ENCODE assay signal across 30 mouse cellular contexts in genomic region chr1:180318407-180318806, GRCm38 (mm10). TPM values are rescaled to one million over a fixed set of nuclear protein-coding genes. Genes with fewer than 3 reads are reported as not detected.
DNase-seq lines count a peak whose midpoint lies in the region; ATAC-seq and TF ChIP-seq lines count a peak whose summit lies in the region.
"Had no signal": no experiment of that assay in that cellular context is flagged by ENCODE, and none has a peak within 500 bp of the region (broad histone marks: within the 10 kb centered on the region; RNA-seq: fewer than 3 reads in every experiment).

No protein-coding gene starts in this region.

- no peak for TF ChIP-seq CTCF in thymus, adult 2 months (IDR thresholded peaks at IDR 0.05; ENCODE audit: borderline replicate concordance, control insufficient read depth, extremely low read depth, insufficient read depth, low read length, poor library complexity)
- TF ChIP-seq CTCF in bone marrow, adult 2 months (IDR thresholded peaks at IDR 0.05; ENCODE audit: control insufficient read depth, insufficient read depth, low read length), result no peak

- 11% methylated on average over 5 of the region's 5 CpGs for WGBS in thymus, adult 2 months
- WGBS in bone marrow, adult 2 months, result 29% methylated on average over 5 of the region's 5 CpGs
- WGBS in hindbrain, embryonic 14.5 days, result 85% methylated on average over 5 of the region's 5 CpGs

- peak overlapping the region; percentile 72 for H3K27ac ChIP-seq in thymus, adult 2 months (ENCODE audit: control insufficient read depth, insufficient read depth, low read length)
- peak overlapping the region; percentile 71 for H3K27ac ChIP-seq in bone marrow, adult 2 months (ENCODE audit: control insufficient read depth, insufficient read depth, low read depth, low read length, poor library complexity)
- no peak overlapping the region for H3K27ac ChIP-seq in hindbrain, embryonic 14.5 days
- H3K27ac ChIP-seq: forebrain, embryonic 13.5 days; hindbrain, embryonic 15.5 days; kidney, embryonic 15.5 days; limb, embryonic 13.5 days; neural tube, embryonic 13.5 days; stomach, postnatal 0 days had no signal

- DNase-seq in thymus, adult 2 months, result no peak
- DNase-seq in thymus, postnatal 25 days, result no peak
- DNase-seq in splenic B cell, adult 2 months (ENCODE audit: low read depth, low spot score), result peak; percentile 23
- DNase-seq in right cerebral cortex, postnatal 14 days, result no peak
- no peak for DNase-seq in c-Kit-positive CD71-positive TER-119-positive erythroid progenitor cells, embryonic 14.5 days (ENCODE audit: low spot score)
- DNase-seq in hindbrain, embryonic 14.5 days (ENCODE audit: low spot score), result no peak
- DNase-seq: adrenal gland, adult 8-10 months; cerebellum, adult 11-12 months; cerebellum, postnatal 14 days; gastrocnemius, postnatal 25 days; heart, adult 18-20 months; heart, postnatal 4 days; kidney, adult 18-20 months; kidney, postnatal 25 days; lung, adult 18-20 months; thymus, adult 18-20 months had no signal

- no peaks in the 10 kb centered on the region for H3K9me3 ChIP-seq in hindbrain, embryonic 14.5 days (ENCODE audit: control insufficient read depth, low read length)
- H3K9me3 ChIP-seq: forebrain, embryonic 13.5 days; hindbrain, embryonic 15.5 days; kidney, embryonic 15.5 days; limb, embryonic 13.5 days; neural tube, embryonic 13.5 days had no signal

- no peak for TF ChIP-seq POLR2A in thymus, adult 2 months (IDR thresholded peaks at IDR 0.05; ENCODE audit: control insufficient read depth, extremely low read depth, insufficient read depth, low read length, poor library complexity)
- no peak for TF ChIP-seq POLR2A in bone marrow, adult 2 months (IDR thresholded peaks at IDR 0.05; ENCODE audit: borderline replicate concordance, control insufficient read depth, low read depth, low read length)

- ATAC-seq in megakaryocyte, adult 5-6 weeks (ENCODE audit: poor library complexity, severe bottlenecking), result peak; percentile 90
- ATAC-seq in hindbrain, embryonic 14.5 days (ENCODE audit: low FRiP score), result no peak
- ATAC-seq: forebrain, embryonic 13.5 days; lung, postnatal 0 days; midbrain, embryonic 16.5 days had no signal

- H3K4me3 ChIP-seq in thymus, adult 2 months (ENCODE audit: control insufficient read depth, insufficient read depth, low read length), result no peak overlapping the region
- H3K4me3 ChIP-seq in bone marrow, adult 2 months (replicated peaks; ENCODE audit: control insufficient read depth, low read depth, low read length), result no peak overlapping the region
- H3K4me3 ChIP-seq in hindbrain, embryonic 14.5 days (replicated peaks; ENCODE audit: low read length), result no peak overlapping the region
- H3K4me3 ChIP-seq: forebrain, embryonic 13.5 days; hindbrain, embryonic 15.5 days; kidney, embryonic 15.5 days; limb, embryonic 13.5 days; myocyte; neural tube, embryonic 13.5 days had no signal

- no peak overlapping the region for H3K4me2 ChIP-seq in hindbrain, embryonic 14.5 days (replicated peaks)
- H3K4me2 ChIP-seq: forebrain, embryonic 13.5 days; heart, embryonic 11.5 days; hindbrain, embryonic 15.5 days; kidney, embryonic 15.5 days; limb, embryonic 13.5 days; liver, embryonic 11.5 days; midbrain, embryonic 11.5 days; neural tube, embryonic 13.5 days had no signal

- H3K9ac ChIP-seq in hindbrain, embryonic 14.5 days, result no peak overlapping the region
- H3K9ac ChIP-seq: forebrain, embryonic 13.5 days; hindbrain, embryonic 15.5 days; kidney, embryonic 15.5 days; limb, embryonic 13.5 days; neural tube, embryonic 13.5 days had no signal

- no peaks in the 10 kb centered on the region for H3K36me3 ChIP-seq in thymus, adult 2 months (ENCODE audit: control insufficient read depth, insufficient read depth, low read length)
- H3K36me3 ChIP-seq in splenic B cell, adult 2 months (ENCODE audit: control insufficient read depth, insufficient read depth, low read length, poor library complexity, severe bottlenecking), result no peaks in the 10 kb centered on the region
- H3K36me3 ChIP-seq in hindbrain, embryonic 14.5 days (replicated peaks; ENCODE audit: control insufficient read depth, insufficient read depth), result no peaks in the 10 kb centered on the region
- H3K36me3 ChIP-seq: hindbrain, embryonic 15.5 days; kidney, embryonic 15.5 days; limb, embryonic 13.5 days; neural tube, embryonic 13.5 days had no signal

- peaks cover 38% of the 10 kb centered on the region for H3K4me1 ChIP-seq in thymus, adult 2 months (replicated peaks; ENCODE audit: control insufficient read depth, insufficient read depth, low read length)
- H3K4me1 ChIP-seq in bone marrow, adult 2 months (ENCODE audit: control insufficient read depth, insufficient read depth, low read length), result peaks cover 5% of the 10 kb centered on the region; the same call in 1 of the 2 replicates
- H3K4me1 ChIP-seq in hindbrain, embryonic 14.5 days (replicated peaks; ENCODE audit: control insufficient read depth, insufficient read depth, low read length), result peaks cover 10% of the 10 kb centered on the region; the same call in 1 of the 2 replicates

- H3K27me3 ChIP-seq in thymus, adult 2 months (ENCODE audit: control insufficient read depth, insufficient read depth, low read length), result no peaks in the 10 kb centered on the region
- no peaks in the 10 kb centered on the region for H3K27me3 ChIP-seq in splenic B cell, adult 2 months (ENCODE audit: control insufficient read depth, insufficient read depth, low read length, poor library complexity, severe bottlenecking)
- H3K27me3 ChIP-seq in hindbrain, embryonic 14.5 days (ENCODE audit: control insufficient read depth, insufficient read depth, low read length), result no peaks in the 10 kb centered on the region
- H3K27me3 ChIP-seq: forebrain, embryonic 13.5 days; hindbrain, embryonic 15.5 days; kidney, embryonic 15.5 days; limb, embryonic 13.5 days; neural tube, embryonic 13.5 days had no signal

RNA-seq across cellular contexts. Expression of gene Itpkb, which starts 11.9 kb away (rescaled TPM):
- 69.0 and 73.0 TPM in 2 replicates for polyA plus RNA-seq in thymus, adult 2 months (2012; rRNA removed)
- 11.4 and 18.1 TPM in 2 replicates for polyA plus RNA-seq in bone marrow, adult 2 months (2011; ENCODE audit: insufficient read depth, insufficient read length, low replicate concordance, missing spikeins)
- 11.5 and 12.9 TPM in 2 replicates for total RNA-seq in megakaryocyte, adult 5-6 weeks (2015)
- 10.9 and 13.6 TPM in 2 replicates for total RNA-seq in megakaryocyte, adult 5-6 weeks (2017)
- 2.7 and 3.0 TPM in 2 replicates for polyA plus RNA-seq in hindbrain, embryonic 14.5 days (2014; fragmentation: Nextera tagmentation; extraction: Ambion mirVana)

RNA-seq across cellular contexts. Expression of gene Psen2, which starts 55.2 kb away (rescaled TPM):
- 35.2 and 39.9 TPM in 2 replicates for polyA plus RNA-seq in thymus, adult 2 months (2012; rRNA removed)
- polyA plus RNA-seq in bone marrow, adult 2 months (2011; ENCODE audit: insufficient read depth, insufficient read length, low replicate concordance, missing spikeins), result 43.0 and 58.1 TPM in 2 replicates
- total RNA-seq in megakaryocyte, adult 5-6 weeks (2015), result 14.0 and 17.3 TPM in 2 replicates
- 13.6 and 18.9 TPM in 2 replicates for total RNA-seq in megakaryocyte, adult 5-6 weeks (2017)
- 16.0 and 16.5 TPM in 2 replicates for polyA plus RNA-seq in hindbrain, embryonic 14.5 days (2014; fragmentation: Nextera tagmentation; extraction: Ambion mirVana)
